Mouse (Mus musculus): Measurements from ENCODE around the gene Naa10. TPM values are rescaled to one million over a fixed set of nuclear protein-coding genes. Genes with fewer than 3 reads are reported as not detected.

The Naa10 gene
- total RNA-seq, 2 experiments from 2014 or later, result 69.8 to 72.9 TPM

- no peak for DNase-seq (ENCODE audit: low spot score in 2 of 2)
Observed at GRCm38 (mm10) chrX:73916945-73917344, 4.8 kb downstream of the Naa10 start.

- DNase-seq (ENCODE audit: low spot score in 2 of 2), result peak; percentile 75 to 80
Observed at GRCm38 (mm10) chrX:73914827-73915703, 6.7 kb downstream of the Naa10 start.

- DNase-seq (ENCODE audit: low spot score in 2 of 2), result no peak
Observed at GRCm38 (mm10) chrX:73911588-73911987, 10.2 kb downstream of the Naa10 start.

GRCm38 (mm10) chrX:73911156-73911555 lies 10.6 kb downstream of the Naa10 start:
- DNase-seq (ENCODE audit: low spot score in 2 of 2), result no peak

GRCm38 (mm10) chrX:73910451-73910850 lies 11.3 kb downstream of the Naa10 start:
- DNase-seq (ENCODE audit: low spot score in 2 of 2), result no peak

- DNase-seq (ENCODE audit: low spot score in 2 of 2), result no peak
Observed at GRCm38 (mm10) chrX:73910049-73910448, 11.7 kb downstream of the Naa10 start.

GRCm38 (mm10) chrX:73897959-73898358 lies 23.8 kb downstream of the Naa10 start:
- DNase-seq (ENCODE audit: low spot score in 2 of 2), result no peak

GRCm38 (mm10) chrX:73895719-73896118 lies 26.0 kb downstream of the Naa10 start, which contains the start of gene L1cam:
Gene L1cam (minus strand): TSS chrX:73896105.
- DNase-seq (ENCODE audit: low spot score in 2 of 2), result peak; percentile 22 to 53

- DNase-seq (ENCODE audit: low spot score in 2 of 2), result no peak
Observed at GRCm38 (mm10) chrX:73892833-73893232, 28.9 kb downstream of the Naa10 start.

GRCm38 (mm10) chrX:73891551-73892152 lies 30.1 kb downstream of the Naa10 start, which contains the start of gene Avpr2:
Gene Avpr2 (plus strand): TSS chrX:73892102.
- no peak for DNase-seq (ENCODE audit: low spot score in 2 of 2)

- no peak for DNase-seq (ENCODE audit: low spot score in 2 of 2)
Observed at GRCm38 (mm10) chrX:73881463-73881862, 40.3 kb downstream of the Naa10 start.

GRCm38 (mm10) chrX:73881036-73881427 lies 40.7 kb downstream of the Naa10 start:
- no peak for DNase-seq (ENCODE audit: low spot score in 2 of 2)

- peak; percentile 14 to 41 for DNase-seq (ENCODE audit: low spot score in 2 of 2)
Observed at GRCm38 (mm10) chrX:73880194-73881035, 41.3 kb downstream of the Naa10 start.

- DNase-seq (ENCODE audit: low spot score in 2 of 2), result no peak
Observed at GRCm38 (mm10) chrX:73877014-73877413, 44.7 kb downstream of the Naa10 start.

GRCm38 (mm10) chrX:73875881-73876280 lies 45.9 kb downstream of the Naa10 start:
- DNase-seq (ENCODE audit: low spot score in 2 of 2), result no peak

GRCm38 (mm10) chrX:73871956-73872355 lies 49.8 kb downstream of the Naa10 start:
- no peak for DNase-seq (ENCODE audit: low spot score in 2 of 2)

- no peak for DNase-seq (ENCODE audit: low spot score in 2 of 2)
Observed at GRCm38 (mm10) chrX:73871474-73871873, 50.3 kb downstream of the Naa10 start.

GRCm38 (mm10) chrX:73869334-73869733 lies 52.4 kb downstream of the Naa10 start:
- DNase-seq (ENCODE audit: low spot score in 2 of 2), result no peak

- no peak for DNase-seq (ENCODE audit: low spot score in 2 of 2)
Observed at GRCm38 (mm10) chrX:73867852-73868251, 53.9 kb downstream of the Naa10 start.

- peak in 1 of 2 experiments; percentile 23 for DNase-seq (ENCODE audit: low spot score in 2 of 2)
Observed at GRCm38 (mm10) chrX:73867256-73867655, 54.5 kb downstream of the Naa10 start.

Data from layer of hippocampus, postnatal 10 days (tissue).